Mouse (Mus musculus) CH12.LX (cell line): ENCODE measurements around the gene Dpf3.

Experiments used
- BHLHE40 ChIP-seq: IDR thresholded peaks from 2 replicates; pipeline ENCODE4 v1.6.1; 2011; ENCODE audit warnings: mild to moderate bottlenecking, low read depth, low read length, improper control_type of control experiment
- CTCF ChIP-seq, 2 experiments: IDR thresholded peaks in 1 of 2; conservative IDR thresholded peaks in 1 of 2; 2 replicates each; pipeline ENCODE4 v1.5.1; 2011 to 2012; ENCODE audit warnings: low read depth in 2 of 2, low read length in 2 of 2, improper control_type of control experiment in 1 of 2, inconsistent platforms in 1 of 2, mild to moderate bottlenecking in 1 of 2, moderate library complexity in 1 of 2
- EP300 ChIP-seq: IDR thresholded peaks from 2 replicates; pipeline ENCODE4 v1.6.1; 2011; ENCODE audit warnings: low read length, improper control_type of control experiment
- JUND ChIP-seq: conservative IDR thresholded peaks from 2 replicates; pipeline ENCODE4 v1.6.1; 2011; ENCODE audit warnings: low read depth, low read length, improper control_type of control experiment
- POLR2A ChIP-seq: IDR thresholded peaks from 2 replicates; pipeline ENCODE4 v1.6.1; 2011; ENCODE audit warnings: low read depth, mild to moderate bottlenecking, improper control_type of control experiment, low read length

DNA sequence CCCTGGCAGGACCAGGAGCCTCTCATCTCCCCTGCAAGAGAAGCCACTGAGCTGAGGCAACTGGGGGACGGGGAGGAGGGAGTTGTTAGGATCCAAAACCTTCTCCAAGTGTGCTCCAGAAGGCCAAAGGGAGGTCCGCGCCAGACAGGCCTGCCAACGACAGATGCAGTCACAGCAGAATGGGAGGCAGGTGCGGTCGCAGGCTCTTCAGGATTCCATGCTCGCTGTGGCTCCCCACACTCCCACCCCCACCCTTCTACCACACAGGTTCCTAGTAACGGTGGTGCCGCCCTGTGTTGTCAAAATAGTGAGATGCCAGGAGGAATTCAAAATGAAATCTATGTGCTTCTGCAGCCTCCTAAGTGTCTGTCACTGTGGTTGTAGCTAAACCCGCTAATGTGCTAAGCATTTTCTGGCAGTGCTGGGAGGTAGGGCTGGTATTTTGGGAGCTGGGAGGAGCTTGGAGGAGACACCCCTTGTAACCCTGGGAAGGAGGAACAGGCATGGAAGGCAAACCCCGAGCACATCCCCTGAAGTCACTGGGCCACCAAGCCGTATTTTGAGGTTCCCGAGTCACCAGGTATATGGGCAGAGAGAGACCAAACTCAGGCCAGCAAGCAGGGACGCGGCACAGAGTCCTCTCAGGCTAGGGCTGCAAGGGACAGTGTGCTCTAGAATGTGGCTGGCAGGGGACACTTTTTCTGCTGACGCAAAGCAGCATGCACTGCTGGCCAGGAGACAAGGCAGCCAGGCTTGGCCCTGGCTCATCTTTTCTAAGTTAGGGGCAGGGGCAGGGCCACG, 75.6 kb downstream of the Dpf3 start:
- TF ChIP-seq JUND (no peak), CTCF (conservative IDR thresholded peaks at IDR 0.05 in 1 of 2, IDR thresholded peaks at IDR 0.05 in 1 of 2; ENCODE audit: low read depth in 2 of 2, low read length in 2 of 2) (no peak), POLR2A (no peak), BHLHE40 (no peak), EP300 (no peak)
